Mouse (Mus musculus) neural tube, embryonic 11.5 days (tissue): ENCODE results near the gene Ccdc141. TPM values are rescaled to one million over a fixed set of nuclear protein-coding genes. Genes with fewer than 3 reads are reported as not detected.

ENCODE experiments used
- ATAC-seq: fragments of 200-750 bp; cut with Nextera tagmentation; 2 replicates; pipeline ENCODE4 v1.8.0; 2017; ENCODE audit warnings: moderate number of reproducible peaks, mild to moderate bottlenecking, moderate TSS enrichment, moderate library complexity; ENCODE audit not compliant: insufficient read depth, low FRiP score, low TSS enrichment
- DNase-seq: peaks from one replicate; pipeline ENCODE4 v3.0.0-alpha.2; 2015; ENCODE audit warnings: low spot score
- H3K27ac ChIP-seq: fragments of 300-500 bp; sonication (generic); 2 replicates; pipeline ENCODE4 v1.5.1; 2014; ENCODE audit warnings: low read depth, mild to moderate bottlenecking, low read length
- H3K27me3 ChIP-seq: fragments of 300-500 bp; sonication (generic); 2 replicates; pipeline ENCODE4 v1.6.1; 2014; ENCODE audit warnings: mild to moderate bottlenecking, low read length, mixed read lengths; ENCODE audit not compliant: control insufficient read depth, insufficient read depth
- H3K36me3 ChIP-seq: fragments of 300-500 bp; sonication (generic); 2 replicates; pipeline ENCODE4 v1.6.1; 2014; ENCODE audit warnings: mild to moderate bottlenecking, low read length, moderate library complexity, mixed read lengths; ENCODE audit not compliant: control insufficient read depth, insufficient read depth
- H3K4me1 ChIP-seq: fragments of 300-500 bp; sonication (generic); 2 replicates; pipeline ENCODE4 v1.6.1; 2014; ENCODE audit warnings: low read length, mixed read lengths; ENCODE audit not compliant: control insufficient read depth, insufficient read depth
- H3K4me2 ChIP-seq: fragments of 300-500 bp; sonication (generic); 2 replicates; pipeline ENCODE4 v1.6.1; 2014; ENCODE audit warnings: low read depth, mild to moderate bottlenecking, moderate library complexity
- H3K4me3 ChIP-seq: fragments of 300-500 bp; sonication (generic); 2 replicates; pipeline ENCODE4 v1.5.1; 2014; ENCODE audit warnings: low read depth, low read length
- H3K9ac ChIP-seq: fragments of 300-500 bp; sonication (generic); 2 replicates; pipeline ENCODE4 v1.6.1; 2014; ENCODE audit warnings: mild to moderate bottlenecking, low read length
- H3K9me3 ChIP-seq: fragments of 300-500 bp; sonication (generic); 2 replicates; pipeline ENCODE4 v1.6.1; 2016; ENCODE audit warnings: low read length; ENCODE audit not compliant: control insufficient read depth
- WGBS: fragments of 180-500 bp; shearing (Covaris S2); extraction: QIAGEN DNeasy Blood & Tissue Kit; methylation state at CpG from one replicate; pipeline ENCODE4 v1.1.7; 2014; 5-methylcytosine and 5-hydroxymethylcytosine counted together
- polyA plus RNA-seq: library from polyadenylated mRNA; unstranded; fragments of >200 nt; fragmentation: Nextera tagmentation; extraction: Ambion mirVana; gene quantifications from 2 replicates; pipeline ENCODE4 v1.2.1, GENCODE M21; 2014

The Ccdc141 gene
- polyA plus RNA-seq, 1 experiment from 2014 or later: 5.3 TPM

DNA sequence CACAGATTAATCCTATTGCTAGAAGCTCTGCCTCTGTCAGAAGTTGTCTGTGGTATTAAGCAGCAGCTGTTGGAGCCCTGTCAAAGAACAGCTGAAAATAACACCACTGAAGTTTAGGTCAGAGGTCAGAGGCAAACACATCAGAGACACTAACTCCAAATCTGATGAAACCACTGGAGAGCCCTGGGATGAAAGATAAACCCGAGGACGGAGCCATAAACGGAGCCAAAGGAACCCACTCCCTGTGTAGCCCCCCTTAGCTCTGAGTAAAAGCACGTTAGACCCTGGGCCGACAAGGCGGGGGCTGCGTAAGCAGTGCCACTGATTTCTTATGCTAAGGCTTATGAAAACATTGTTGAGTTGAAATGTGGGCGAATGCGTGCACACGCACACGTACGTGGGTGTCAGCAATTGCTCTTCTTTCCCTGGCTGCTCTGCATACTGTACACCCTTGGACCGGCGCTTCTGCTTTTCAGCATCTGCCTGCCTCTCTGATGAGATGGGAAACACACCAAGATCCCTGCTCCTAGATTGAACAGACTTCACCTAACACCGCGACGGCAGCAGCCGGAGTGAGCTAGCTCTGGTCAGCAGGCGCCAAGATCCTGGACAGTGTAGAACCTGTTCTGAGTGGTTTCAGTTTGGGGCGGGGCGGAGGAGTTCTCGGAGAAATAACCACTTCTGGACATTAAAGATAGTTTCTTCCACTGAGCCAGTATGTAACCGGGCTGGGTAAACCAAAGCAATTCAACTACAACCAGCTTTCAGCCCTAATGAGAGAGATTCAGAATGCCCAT, 1.2 kb upstream of the Ccdc141 start:
- ATAC-seq (no peak), DNase-seq (peak; percentile 42)
- Histone ChIP-seq H3K4me1 (peaks cover 4% of the 10 kb centered on the region; the same call in 1 of the 2 replicates), H3K27ac (no peak overlapping the region), H3K9me3 (no peaks in the 10 kb centered on the region), H3K4me3 (no peak overlapping the region), H3K36me3 (no peaks in the 10 kb centered on the region), H3K4me2 (no peak overlapping the region), H3K9ac (no peak overlapping the region), H3K27me3 (no peaks in the 10 kb centered on the region)
- WGBS: 55% methylated on average over 23 of the region's 23 CpGs

DNA sequence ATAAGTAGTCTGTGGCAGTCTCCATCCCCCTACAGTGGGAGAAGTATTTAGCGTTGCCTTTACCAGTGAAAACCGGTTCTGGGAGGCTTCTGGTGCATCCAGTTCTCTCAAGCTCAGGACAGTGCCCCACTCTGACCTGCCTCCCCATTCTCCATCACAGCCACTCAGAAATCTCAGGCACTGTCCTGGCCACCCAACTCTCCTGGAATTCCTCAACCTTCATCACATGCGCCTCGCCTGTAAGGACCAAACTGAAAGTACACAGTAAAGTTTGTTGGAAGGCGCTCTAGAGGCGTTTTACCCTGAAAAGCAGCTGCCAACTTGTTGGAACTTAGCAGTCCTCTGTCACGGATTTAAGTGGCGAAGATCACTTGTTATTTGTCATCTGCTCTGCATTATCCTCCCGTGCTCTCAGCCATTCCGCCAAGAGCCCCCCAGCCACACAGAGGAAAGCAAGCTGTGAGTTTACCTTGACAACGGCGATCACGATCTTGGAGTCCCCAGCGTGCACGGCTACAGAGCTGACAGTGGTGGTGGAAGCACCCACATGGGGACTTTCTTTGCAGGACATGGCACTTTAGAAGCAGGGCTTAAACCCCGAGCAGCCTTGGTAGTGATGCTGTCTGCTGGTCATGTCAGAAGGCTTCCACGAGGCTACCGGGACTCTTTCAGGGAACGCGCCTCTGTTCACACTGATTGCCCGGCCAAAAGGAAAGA, 362 bp downstream of the Ccdc141 start:
- H3K9ac ChIP-seq: peak overlapping the region; percentile 45
- peaks cover 4% of the 10 kb centered on the region; the same call in 1 of the 2 replicates for H3K4me1 ChIP-seq
- H3K9me3 ChIP-seq: no peaks in the 10 kb centered on the region
- ATAC-seq: peak; percentile 50; the same call in 1 of the 2 replicates
- peak; percentile 45 for DNase-seq
- 8% methylated on average over 19 of the region's 21 CpGs for WGBS
- H3K4me3 ChIP-seq: peak overlapping the region; percentile 32
- 0 out of 2 replicates have a peak overlapping the region, but pooled peaks have one; percentile 23 for H3K27ac ChIP-seq
- H3K4me2 ChIP-seq: peak overlapping the region; percentile 53
- H3K27me3 ChIP-seq: no peaks in the 10 kb centered on the region
- H3K36me3 ChIP-seq: no peaks in the 10 kb centered on the region

DNA sequence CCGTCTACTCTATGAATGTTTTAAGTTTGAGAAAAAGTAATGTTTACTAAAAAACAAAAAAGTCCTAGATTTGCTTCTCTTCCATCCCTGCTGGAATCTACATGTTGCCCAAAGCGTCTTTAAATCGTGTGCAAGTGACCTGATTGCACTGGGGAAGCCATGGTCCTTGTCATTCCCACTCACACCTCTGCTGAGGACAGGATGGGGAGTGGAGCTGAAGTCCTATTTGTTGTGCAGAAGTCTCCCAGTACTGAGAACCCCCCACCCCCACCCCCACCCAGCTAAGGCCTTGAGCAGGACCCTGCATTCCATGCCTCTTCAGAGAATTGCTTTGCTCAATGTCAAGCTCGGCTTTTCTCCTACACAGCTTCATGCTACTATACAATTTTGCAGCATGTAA, 1.2 kb downstream of the Ccdc141 start:
- Histone ChIP-seq H3K4me3 (no peak overlapping the region), H3K4me2 (peak overlapping the region; percentile 6; the same call in 1 of the 2 replicates), H3K4me1 (peaks cover 4% of the 10 kb centered on the region; the same call in 1 of the 2 replicates), H3K9ac (no peak overlapping the region), H3K27me3 (no peaks in the 10 kb centered on the region), H3K9me3 (no peaks in the 10 kb centered on the region), H3K36me3 (no peaks in the 10 kb centered on the region), H3K27ac (no peak overlapping the region)
- 85% methylated on average over 4 of the region's 4 CpGs for WGBS
- ATAC-seq (no peak), DNase-seq (no peak)

DNA sequence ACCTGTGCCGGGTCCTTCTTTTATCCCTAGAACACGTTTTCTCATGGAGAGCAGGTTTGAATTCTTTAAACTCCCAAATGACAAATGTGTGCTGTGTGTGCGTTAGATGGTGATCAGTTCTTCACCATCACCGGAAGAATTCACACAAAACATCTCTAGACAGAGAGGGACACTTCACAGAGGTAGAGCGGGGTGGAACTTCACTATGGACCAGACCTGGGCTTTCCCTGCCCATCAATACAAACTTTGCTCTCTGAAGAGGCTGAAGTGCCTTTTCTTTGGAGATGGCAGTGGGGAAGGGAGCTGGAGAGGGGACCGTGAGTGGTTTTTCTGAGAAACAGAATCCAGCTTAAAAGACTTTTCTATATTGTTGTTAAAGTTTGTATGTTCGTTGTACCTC, 1.7 kb downstream of the Ccdc141 start:
- Histone ChIP-seq H3K4me3 (no peak overlapping the region), H3K9ac (no peak overlapping the region), H3K36me3 (no peaks in the 10 kb centered on the region), H3K27ac (no peak overlapping the region), H3K9me3 (no peaks in the 10 kb centered on the region), H3K27me3 (no peaks in the 10 kb centered on the region), H3K4me2 (no peak overlapping the region), H3K4me1 (peaks cover 4% of the 10 kb centered on the region; the same call in 1 of the 2 replicates)
- DNase-seq (no peak), ATAC-seq (no peak)
- WGBS: 89% methylated on average over 7 of the region's 7 CpGs

DNA sequence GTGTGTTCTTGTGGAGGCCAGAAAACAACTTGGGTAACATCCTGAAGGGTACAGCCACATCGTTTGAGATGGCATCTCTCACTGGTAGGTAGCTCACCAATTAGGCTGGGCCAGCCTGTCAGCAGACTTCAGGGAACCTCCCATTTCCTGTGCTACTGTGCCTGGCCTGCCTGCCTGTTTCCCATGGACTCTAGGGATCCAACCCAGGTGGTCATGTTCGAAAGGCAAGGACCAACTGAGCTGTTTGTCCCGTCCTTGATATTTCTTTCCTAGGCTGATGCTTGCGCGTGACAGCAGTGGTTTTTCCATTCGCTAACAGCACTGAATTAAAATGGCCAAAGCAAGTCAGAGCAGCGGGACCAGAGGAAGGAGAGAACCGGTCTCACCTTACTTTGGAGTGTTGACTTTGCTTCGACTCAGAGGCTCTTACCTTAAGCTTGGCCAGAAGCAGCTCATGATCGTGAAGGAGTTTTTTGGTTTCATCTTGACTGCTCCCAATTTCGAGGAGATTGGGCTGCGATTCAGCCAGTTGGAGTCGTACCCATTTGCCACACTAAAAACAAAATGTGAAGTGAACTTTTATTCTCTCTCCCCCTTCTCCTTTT, 2.3 kb downstream of the Ccdc141 start:
- 85% methylated on average over 13 of the region's 13 CpGs for WGBS
- Histone ChIP-seq H3K27me3 (no peaks in the 10 kb centered on the region), H3K4me1 (peaks cover 4% of the 10 kb centered on the region; the same call in 1 of the 2 replicates), H3K27ac (no peak overlapping the region), H3K9me3 (no peaks in the 10 kb centered on the region), H3K36me3 (no peaks in the 10 kb centered on the region), H3K9ac (no peak overlapping the region), H3K4me2 (no peak overlapping the region), H3K4me3 (no peak overlapping the region)
- no peak for ATAC-seq
- DNase-seq: no peak

- no peak overlapping the region for H3K4me2 ChIP-seq
- no peak overlapping the region for H3K9ac ChIP-seq
- H3K4me1 ChIP-seq: no peaks in the 10 kb centered on the region
- H3K4me3 ChIP-seq: no peak overlapping the region
- 87% methylated on average over 4 of the region's 4 CpGs for WGBS
- no peaks in the 10 kb centered on the region for H3K36me3 ChIP-seq
- H3K27me3 ChIP-seq: no peaks in the 10 kb centered on the region
- no peaks in the 10 kb centered on the region for H3K9me3 ChIP-seq
- no peak for DNase-seq
- H3K27ac ChIP-seq: no peak overlapping the region
- no peak for ATAC-seq
These were observed 4.1 kb downstream of the Ccdc141 start for GRCm38 (mm10) chr2:77166366-77166765.

- ATAC-seq (no peak), DNase-seq (no peak)
- Histone ChIP-seq H3K4me3 (no peak overlapping the region), H3K9ac (no peak overlapping the region), H3K27ac (no peak overlapping the region), H3K4me2 (no peak overlapping the region), H3K27me3 (no peaks in the 10 kb centered on the region), H3K4me1 (no peaks in the 10 kb centered on the region), H3K36me3 (no peaks in the 10 kb centered on the region), H3K9me3 (no peaks in the 10 kb centered on the region)
- 86% methylated on average over 3 of the region's 3 CpGs for WGBS
These were observed 5.8 kb downstream of the Ccdc141 start for GRCm38 (mm10) chr2:77164662-77165061.

DNA sequence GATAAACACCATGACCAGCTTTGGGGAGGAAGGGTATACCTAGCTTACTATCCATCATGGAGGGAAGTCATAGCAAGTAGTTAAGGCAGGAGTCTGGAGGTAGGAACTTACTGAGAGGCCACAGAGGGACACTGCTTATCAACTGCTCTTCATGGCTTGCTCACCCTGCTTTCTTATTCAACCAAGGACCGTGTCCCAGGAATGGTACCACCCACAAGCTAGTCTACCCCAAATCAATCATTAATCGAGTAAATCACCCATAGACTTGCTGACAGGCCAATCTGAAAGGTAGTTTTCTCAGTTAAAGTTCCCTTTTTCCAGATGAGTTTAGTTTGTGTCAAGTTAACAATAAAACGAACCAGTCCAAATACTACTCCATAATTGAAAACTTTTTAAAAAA, 7.1 kb downstream of the Ccdc141 start:
- Histone ChIP-seq H3K9ac (no peak overlapping the region), H3K9me3 (no peaks in the 10 kb centered on the region), H3K27me3 (no peaks in the 10 kb centered on the region), H3K4me2 (no peak overlapping the region), H3K4me1 (no peaks in the 10 kb centered on the region), H3K4me3 (no peak overlapping the region), H3K27ac (no peak overlapping the region), H3K36me3 (no peaks in the 10 kb centered on the region)
- WGBS: 79% methylated on average over 3 of the region's 3 CpGs
- DNase-seq (no peak), ATAC-seq (no peak)
